Mouse (Mus musculus): ENCODE data around the gene Phc2.
"Not testable (repeated sequence)": the region's sequence is repeated elsewhere in the genome, so short reads cannot be mapped to it uniquely, and the experiment has no call there.

Phc2 gene

DNA sequence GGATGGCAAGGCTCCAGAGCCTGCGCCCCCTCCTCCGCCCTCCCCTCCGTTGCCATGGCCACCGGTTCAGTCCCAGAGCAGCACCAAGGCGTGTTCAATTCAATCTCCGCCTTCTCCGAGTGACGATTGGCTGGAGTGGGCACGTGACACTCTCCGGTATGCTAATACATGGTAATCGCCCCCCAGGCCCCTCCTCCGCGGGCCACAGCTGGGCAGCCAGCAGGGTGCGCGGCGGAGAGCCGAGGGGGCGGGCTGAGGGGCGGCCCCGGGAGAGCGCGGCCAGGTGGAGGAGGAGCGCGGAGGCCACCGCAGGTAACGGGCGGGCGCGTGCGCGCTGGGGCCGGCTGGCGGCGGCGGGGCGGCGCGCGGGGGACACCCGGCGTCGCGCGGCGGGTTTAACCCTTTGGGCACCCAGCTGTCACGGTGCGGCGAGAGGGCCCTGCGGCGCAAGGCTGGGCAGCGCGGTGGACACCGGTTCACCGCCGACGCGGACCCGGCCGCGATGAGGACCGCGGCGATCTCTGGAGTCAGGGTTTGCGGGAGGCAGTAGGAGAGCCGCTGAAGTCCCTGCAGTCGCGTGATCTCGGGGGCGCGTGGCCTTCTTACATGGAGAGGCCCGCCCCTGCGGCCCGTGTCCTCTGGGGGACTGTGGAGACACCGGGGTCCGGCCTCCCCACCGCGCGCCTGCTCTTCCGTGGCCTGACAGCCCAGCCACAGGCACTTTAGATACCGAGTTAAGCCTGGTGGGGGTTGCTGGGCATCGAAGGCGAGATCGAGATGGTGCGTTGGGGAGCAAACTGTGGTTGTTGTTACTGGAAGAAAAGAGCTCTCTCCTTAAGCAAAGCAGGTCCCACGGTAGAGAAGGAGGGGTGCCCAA lies at the start of gene Phc2:
Gene Phc2 (plus strand): TSS at position 198 of the 877 bp plus-strand sequence.
- in situ Hi-C loops (cut with MboI, MseI), result no loop called here

DNA sequence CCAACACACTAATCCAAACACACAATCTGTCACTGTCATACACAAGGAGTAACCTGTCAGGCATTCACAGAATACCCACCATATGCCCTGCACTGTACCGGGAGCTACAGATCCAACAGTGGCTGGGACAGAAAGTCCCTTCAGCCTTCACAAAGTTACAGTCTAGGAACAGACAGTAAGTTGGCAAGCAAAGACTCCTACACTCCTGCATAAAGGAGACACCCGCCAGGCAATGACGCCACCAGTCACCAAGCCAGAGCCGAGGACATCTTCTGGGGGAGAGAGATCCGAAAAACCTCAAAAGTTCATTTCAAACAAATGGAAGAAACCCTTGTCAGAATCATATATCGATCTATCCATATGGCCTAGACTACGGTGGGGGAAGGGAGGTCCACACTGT lies 47.9 kb upstream of the Phc2 start:
- in situ Hi-C loops (cut with MboI, MseI), result no loop called here

- in situ Hi-C loops (cut with MboI, MseI), result no loop called here
These were observed 46.8 kb upstream of the Phc2 start for GRCm38 (mm10) chr4:128607661-128608060.

- in situ Hi-C loops (cut with MboI, MseI), result no loop called here
These were observed 45.1 kb upstream of the Phc2 start for GRCm38 (mm10) chr4:128609276-128609924.

- in situ Hi-C loops (cut with MboI, MseI), result no loop called here
These were observed 44.5 kb upstream of the Phc2 start, which contains the start of gene Zscan20 for GRCm38 (mm10) chr4:128609925-128610402. TSS of gene Zscan20 (minus strand) at chr4:128610098.

DNA sequence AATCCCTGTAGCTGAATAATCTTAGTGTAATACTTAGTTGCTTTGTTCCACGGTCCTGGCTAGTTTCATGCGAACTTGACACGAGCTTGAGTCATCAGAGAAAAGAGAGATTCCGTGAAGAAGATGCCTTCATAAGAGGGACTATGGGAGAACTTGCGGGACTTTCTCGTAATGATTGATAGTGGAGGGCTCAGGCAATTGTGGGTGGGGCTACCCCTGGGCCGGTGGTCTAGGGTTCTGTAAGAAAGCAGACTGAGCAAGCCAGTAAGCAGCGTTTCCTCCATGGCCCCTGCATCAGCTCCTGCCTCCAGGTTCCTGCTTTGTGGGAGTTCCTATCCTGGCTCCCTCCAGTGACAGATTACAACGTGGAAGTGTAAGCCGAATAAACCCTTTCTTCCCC lies 43.8 kb upstream of the Phc2 start:
- in situ Hi-C loops (cut with MboI, MseI), result no loop called here

- in situ Hi-C loops (cut with MboI, MseI), result not testable (repeated sequence)
These were observed 42.8 kb upstream of the Phc2 start for GRCm38 (mm10) chr4:128611726-128612125.

- in situ Hi-C loops (cut with MboI, MseI), result no loop called here
These were observed 41.2 kb upstream of the Phc2 start for GRCm38 (mm10) chr4:128613326-128613725.

DNA sequence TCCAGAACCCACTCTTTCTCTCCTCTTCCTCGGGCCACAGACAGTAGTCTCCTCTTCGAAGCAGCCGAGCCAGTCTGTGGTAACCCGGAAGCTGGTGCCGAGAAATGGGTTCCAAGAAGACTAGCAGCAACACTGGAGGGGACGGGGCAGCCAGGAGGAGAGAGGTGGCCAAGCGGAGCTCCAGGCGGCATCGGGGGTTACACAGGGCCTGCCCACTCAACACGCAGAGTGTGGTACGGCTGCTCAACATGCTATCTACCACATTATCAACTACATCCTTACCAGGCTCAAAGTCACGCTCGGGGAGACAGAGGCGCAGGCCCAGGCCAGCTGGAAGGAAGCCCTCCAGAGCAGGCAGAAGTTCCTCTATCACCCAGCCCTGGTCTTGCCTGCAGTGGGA lies 38.7 kb upstream of the Phc2 start:
- in situ Hi-C loops (cut with MboI, MseI), result loop anchor here (5.0 kb wide), 2 partner anchors 97 to 237 kb away; no protein-coding TSS in a partner anchor

DNA sequence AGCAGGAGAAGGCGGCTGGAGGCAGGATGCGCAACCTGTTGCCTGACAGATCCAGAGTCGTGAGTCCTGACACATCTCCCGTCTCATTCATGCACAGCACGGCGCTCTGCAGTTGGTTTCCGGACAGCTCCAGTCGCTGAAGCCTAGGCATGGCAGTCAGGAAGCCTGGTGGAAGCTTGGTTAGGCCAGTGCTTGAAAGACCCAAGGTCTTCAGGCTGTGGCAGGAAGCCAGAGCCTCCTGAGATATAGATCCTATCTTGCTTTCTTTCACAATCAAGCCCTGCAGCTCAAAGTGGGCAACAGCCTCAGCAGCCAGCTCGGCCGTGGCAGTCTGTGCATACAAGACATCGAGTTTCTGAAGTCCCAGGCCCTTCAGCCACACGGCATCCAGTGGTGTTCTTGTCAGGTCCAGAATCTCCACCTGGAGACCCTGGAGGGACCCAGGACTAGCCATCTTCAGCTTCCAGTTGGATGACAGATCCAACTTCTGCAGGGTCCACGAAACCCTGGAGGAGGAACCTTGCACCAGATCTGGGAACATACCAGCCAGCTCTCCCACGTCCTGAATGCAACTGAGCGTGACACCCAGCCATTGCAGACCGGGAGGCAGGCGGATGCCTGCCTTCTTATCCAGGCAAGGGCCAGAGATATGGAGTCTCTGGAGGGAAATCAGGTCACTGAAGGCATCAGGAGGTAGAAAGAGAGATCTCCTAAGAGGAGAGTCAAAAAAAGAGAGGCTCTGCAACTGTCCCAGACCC lies 37.0 kb upstream of the Phc2 start:
- in situ Hi-C loops (cut with MboI, MseI), result loop anchor here (5.0 kb wide), 2 partner anchors 95 to 235 kb away; no protein-coding TSS in a partner anchor

DNA sequence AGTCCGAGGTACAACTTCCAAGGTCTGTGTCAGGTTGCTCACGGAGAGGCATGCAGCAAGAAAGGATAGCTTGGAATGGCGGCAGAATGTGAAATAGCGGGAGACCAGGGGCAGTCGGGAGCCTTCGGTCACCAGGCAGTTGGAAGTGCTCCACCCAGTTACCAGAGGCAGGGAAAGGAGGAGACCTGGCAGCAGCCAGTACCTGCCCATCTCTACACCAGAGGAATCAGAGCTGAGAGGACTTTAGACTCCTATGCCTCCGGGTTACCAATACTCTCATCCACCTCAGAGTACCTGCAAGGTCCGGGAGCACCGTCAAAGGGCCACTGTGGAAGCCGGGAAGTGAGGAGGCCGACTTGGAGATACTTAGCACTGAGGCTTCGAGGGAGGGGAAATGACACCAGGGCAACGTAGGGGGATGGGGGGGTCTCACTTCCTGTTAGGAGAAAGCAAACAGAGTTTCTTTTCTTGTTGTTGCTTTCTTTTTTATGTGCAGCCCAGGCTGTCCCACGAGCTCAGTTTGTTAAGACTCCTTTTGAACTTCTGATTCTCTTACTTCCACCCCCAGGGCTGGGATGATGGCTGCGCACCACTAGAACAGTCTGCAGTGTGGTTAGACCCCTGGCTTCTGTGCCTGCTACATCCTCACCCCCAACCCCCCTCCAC lies 36.1 kb upstream of the Phc2 start, which contains the start of gene Tlr12:
Gene Tlr12 (minus strand): TSS at position 374 of the 666 bp plus-strand sequence.
- in situ Hi-C loops (cut with MboI, MseI), result loop anchor here (5.0 kb wide), 2 partner anchors 94 to 234 kb away; no protein-coding TSS in a partner anchor

DNA sequence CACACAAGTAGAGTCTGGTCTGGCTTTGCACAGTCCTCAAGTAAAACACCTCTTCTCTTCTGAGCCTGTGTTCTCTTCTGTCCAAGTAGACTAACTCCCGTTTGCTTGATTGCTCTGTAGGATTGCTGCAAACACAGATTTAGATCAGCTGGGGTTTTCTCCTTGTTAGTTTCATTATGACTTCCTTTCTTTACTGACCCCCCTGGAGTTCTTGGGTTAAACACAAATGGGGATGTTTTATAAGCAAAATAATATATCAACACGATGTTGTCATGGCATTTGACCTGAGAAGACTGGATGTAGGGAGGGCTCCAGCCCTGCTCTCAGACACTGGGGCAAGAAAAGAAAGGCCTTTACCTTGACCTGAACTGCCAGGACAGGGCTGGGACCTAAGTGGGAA lies 35.5 kb upstream of the Phc2 start:
- in situ Hi-C loops (cut with MboI, MseI), result loop anchor here (5.0 kb wide), 2 partner anchors 93 to 233 kb away; no protein-coding TSS in a partner anchor

- in situ Hi-C loops (cut with MboI, MseI), result no loop called here
These were observed 33.9 kb upstream of the Phc2 start for GRCm38 (mm10) chr4:128620572-128620971.

- in situ Hi-C loops (cut with MboI, MseI), result no loop called here
These were observed 33.4 kb upstream of the Phc2 start for GRCm38 (mm10) chr4:128621109-128621508.

DNA sequence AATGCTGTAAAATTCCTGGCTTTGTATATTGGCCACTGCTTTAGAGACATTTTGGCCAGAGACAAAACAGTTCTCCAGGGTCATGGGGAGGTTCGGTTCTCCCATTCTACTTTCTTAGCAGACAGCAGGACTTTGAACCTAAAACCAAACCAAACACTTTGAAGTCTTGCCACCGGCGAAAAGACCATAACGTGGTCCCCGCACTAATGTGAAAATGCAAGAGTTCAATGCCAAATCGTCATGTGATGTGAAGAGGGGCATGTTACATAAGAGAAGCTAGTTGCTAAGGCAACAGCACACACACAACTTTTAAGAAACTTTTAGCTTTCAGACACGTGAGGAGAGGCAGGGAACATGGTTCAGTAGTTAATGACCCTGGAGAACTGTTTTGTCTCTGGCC lies 19.1 kb upstream of the Phc2 start:
- in situ Hi-C loops (cut with MboI, MseI), result no loop called here

- in situ Hi-C loops (cut with MboI, MseI), result no loop called here
These were observed 18.5 kb upstream of the Phc2 start for GRCm38 (mm10) chr4:128635894-128636585.

GRCm38 (mm10) chr4:128637250-128637649 lies 17.3 kb upstream of the Phc2 start:
- in situ Hi-C loops (cut with MboI, MseI), result no loop called here

GRCm38 (mm10) chr4:128638265-128638923 lies 16.1 kb upstream of the Phc2 start:
- in situ Hi-C loops (cut with MboI, MseI), result no loop called here

- in situ Hi-C loops (cut with MboI, MseI), result no loop called here
These were observed 12.5 kb upstream of the Phc2 start for GRCm38 (mm10) chr4:128641766-128642717.

Measured in regulatory T cell (primary cell).